Mouse (Mus musculus) MEL-GATA-1-ER (cell line): ENCODE measurements around the gene Ear1.
"Not testable (repeated sequence)": the region's sequence is repeated elsewhere in the genome, so short reads cannot be mapped to it uniquely, and the experiment has no call there.

Experiments
- DNase-seq: peaks from one replicate; pipeline ENCODE4 v3.0.0-alpha.2; 2012; ENCODE audit warnings: low read depth; ENCODE audit errors: extremely low read depth

The Ear1 gene

GRCm38 (mm10) chr14:43875417-43875816 is at the start of gene Ear1:
Gene Ear1, minus strand, starts transcription at chr14:43875517.
- DNase-seq, result not testable (repeated sequence)

GRCm38 (mm10) chr14:43924688-43925403 is 49.5 kb upstream of the Ear1 start, which contains the start of gene Gm8113:
Gene Gm8113, plus strand, starts transcription at chr14:43925390.
- DNase-seq, result not testable (repeated sequence)

- not testable (repeated sequence) for DNase-seq
Measured at GRCm38 (mm10) chr14:43923459-43923858, 48.1 kb upstream of the Ear1 start, which contains the start of gene Ear10. Gene Ear10, minus strand, starts transcription at chr14:43923559.

GRCm38 (mm10) chr14:43918214-43918613 is 42.9 kb upstream of the Ear1 start:
- not testable (repeated sequence) for DNase-seq

GRCm38 (mm10) chr14:43898577-43898976 is 23.3 kb upstream of the Ear1 start:
- not testable (repeated sequence) for DNase-seq

- DNase-seq, result not testable (repeated sequence)
Measured at GRCm38 (mm10) chr14:43895357-43895756, 20.0 kb upstream of the Ear1 start.

GRCm38 (mm10) chr14:43891288-43891687 is 16.0 kb upstream of the Ear1 start:
- DNase-seq, result not testable (repeated sequence)

GRCm38 (mm10) chr14:43886235-43886634 is 10.9 kb upstream of the Ear1 start:
- not testable (repeated sequence) for DNase-seq

- not testable (repeated sequence) for DNase-seq
Measured at GRCm38 (mm10) chr14:43879966-43880545, 4.7 kb upstream of the Ear1 start.

- not testable (repeated sequence) for DNase-seq
Measured at GRCm38 (mm10) chr14:43877789-43878188, 2.5 kb upstream of the Ear1 start.

- not testable (repeated sequence) for DNase-seq
Measured at GRCm38 (mm10) chr14:43874862-43875261, 455 bp downstream of the Ear1 start.

GRCm38 (mm10) chr14:43860522-43860921 is 14.8 kb downstream of the Ear1 start:
- DNase-seq, result not testable (repeated sequence)

GRCm38 (mm10) chr14:43859465-43859864 is 15.9 kb downstream of the Ear1 start:
- not testable (repeated sequence) for DNase-seq

GRCm38 (mm10) chr14:43843949-43844573 is 31.3 kb downstream of the Ear1 start:
- not testable (repeated sequence) for DNase-seq

GRCm38 (mm10) chr14:43840976-43841375 is 34.3 kb downstream of the Ear1 start:
- DNase-seq, result not testable (repeated sequence)

GRCm38 (mm10) chr14:43835366-43835765 is 40.0 kb downstream of the Ear1 start:
- not testable (repeated sequence) for DNase-seq

GRCm38 (mm10) chr14:43830385-43830784 is 44.9 kb downstream of the Ear1 start:
- not testable (repeated sequence) for DNase-seq

- DNase-seq, result not testable (repeated sequence)
Measured at GRCm38 (mm10) chr14:43824176-43824575, 51.1 kb downstream of the Ear1 start.

GRCm38 (mm10) chr14:43821869-43822268 is 53.4 kb downstream of the Ear1 start:
- not testable (repeated sequence) for DNase-seq

GRCm38 (mm10) chr14:43812458-43812857 is 62.9 kb downstream of the Ear1 start:
- DNase-seq, result peak; percentile 0

GRCm38 (mm10) chr14:43808142-43808541 is 67.2 kb downstream of the Ear1 start:
- not testable (repeated sequence) for DNase-seq

GRCm38 (mm10) chr14:43804435-43804834 is 70.9 kb downstream of the Ear1 start:
- not testable (repeated sequence) for DNase-seq
